Mouse (Mus musculus): ENCODE data around the gene Asxl2.
"Not testable (repeated sequence)": the region's sequence is repeated elsewhere in the genome, so short reads cannot be mapped to it uniquely, and the experiment has no call there.

DNA sequence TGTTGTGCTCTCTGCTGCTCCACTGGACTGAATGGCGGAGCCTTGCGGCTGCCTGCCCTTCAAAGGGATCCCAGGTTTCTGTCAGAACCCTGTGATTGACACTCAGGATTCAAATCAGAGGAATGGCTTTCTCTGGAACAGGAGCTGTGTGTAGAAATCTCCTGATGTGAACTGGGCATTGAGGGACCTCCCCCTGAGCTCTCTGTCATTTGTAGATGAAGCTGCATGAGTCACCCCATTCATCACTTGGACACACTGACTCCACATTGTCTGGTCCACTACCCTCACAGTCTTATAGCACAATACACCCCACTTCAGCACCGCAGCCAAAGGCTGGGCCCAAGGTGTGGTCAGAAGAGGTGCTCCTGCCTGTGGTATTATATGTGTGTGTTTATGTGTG, 21.0 kb upstream of the Asxl2 start:
- TF ChIP-seq CTCF (conservative IDR thresholded peaks at IDR 0.05 in 1 of 2, IDR thresholded peaks at IDR 0.05 in 1 of 2; ENCODE audit: low read depth in 2 of 2, low read length in 2 of 2); CHD2 (IDR thresholded peaks at IDR 0.05; ENCODE audit: low read length); MAX (IDR thresholded peaks at IDR 0.05; ENCODE audit: low read length); UBTF (IDR thresholded peaks at IDR 0.05; ENCODE audit: low read depth, low read length); JUND (conservative IDR thresholded peaks at IDR 0.05; ENCODE audit: low read depth, low read length); POLR2A (IDR thresholded peaks at IDR 0.05; ENCODE audit: low read depth, low read length); POLR2AphosphoS2 (IDR thresholded peaks at IDR 0.05; ENCODE audit: low read depth, low read length); ZC3H11A (IDR thresholded peaks at IDR 0.05; ENCODE audit: low read depth, low read length); IRF4 (IDR thresholded peaks at IDR 0.05; ENCODE audit: low read depth, low read length); USF1 (IDR thresholded peaks at IDR 0.05; ENCODE audit: low read depth, low read length); KAT2A (IDR thresholded peaks at IDR 0.05; ENCODE audit: insufficient replicate concordance, low read length): not testable (repeated sequence)
